ENCODE assay signal across 8 mouse cellular contexts in the genomic region with DNA sequence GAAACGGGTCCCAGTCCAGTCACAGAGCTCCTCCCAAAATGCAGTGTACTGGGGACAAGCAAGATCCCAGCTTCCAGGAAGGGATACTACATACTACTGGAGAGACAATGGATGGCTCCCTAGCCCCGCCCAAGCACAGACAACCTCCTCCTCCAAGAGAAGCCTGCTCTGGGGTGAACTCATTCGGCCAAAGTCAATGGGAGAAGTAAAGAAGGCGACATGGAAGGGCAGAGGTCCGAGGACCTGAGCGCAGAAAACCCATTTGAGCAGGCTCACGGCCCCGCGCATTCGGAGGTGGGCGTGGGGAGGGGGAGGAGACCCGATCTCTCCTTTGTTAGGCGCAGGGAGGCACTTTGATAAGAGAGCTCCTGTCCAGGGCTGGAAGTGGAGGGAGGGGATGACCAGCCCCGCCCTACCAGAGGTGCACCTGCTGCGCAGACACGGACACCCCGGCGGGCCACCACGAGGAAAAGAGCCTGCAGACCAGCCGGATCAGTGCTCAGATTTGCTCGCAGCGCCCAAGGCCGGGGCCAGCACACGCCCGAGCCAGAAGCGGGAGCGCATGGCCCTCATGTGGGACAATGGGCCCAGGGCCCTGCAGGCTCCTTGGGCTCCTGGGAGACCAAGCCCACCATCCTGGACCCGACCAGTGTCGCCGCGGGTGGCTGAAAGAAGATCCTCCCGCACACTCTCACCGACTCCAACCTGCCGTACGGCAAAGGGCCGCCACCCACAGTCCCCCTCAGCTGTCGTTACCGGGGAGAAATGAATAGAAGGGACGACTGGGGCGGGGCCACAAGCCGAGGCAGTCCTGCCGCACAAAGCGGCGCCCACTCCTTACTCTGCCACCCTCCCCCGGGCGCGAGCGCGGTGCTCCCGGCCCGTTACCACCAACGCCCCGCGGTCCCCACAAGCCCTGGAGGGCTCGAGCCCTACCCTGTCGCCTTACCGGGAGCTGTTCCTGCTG. TPM values are rescaled to one million over a fixed set of nuclear protein-coding genes. Genes with fewer than 3 reads are reported as not detected.
DNase-seq lines count a peak whose midpoint lies in the region; ATAC-seq and TF ChIP-seq lines count a peak whose summit lies in the region.

No protein-coding gene starts in this region.

- H3K4me2 ChIP-seq in forebrain, postnatal 0 days (ENCODE audit: low read depth): peak overlapping the region; percentile 77
- H3K4me2 ChIP-seq in hindbrain, embryonic 13.5 days: peak overlapping the region; percentile 80
- H3K4me2 ChIP-seq in limb, embryonic 13.5 days (replicated peaks): peak overlapping the region; percentile 89
- peak overlapping the region; percentile 70 for H3K4me2 ChIP-seq in midbrain, embryonic 11.5 days

- WGBS in forebrain, postnatal 0 days: under 1% methylated on average over 57 of the region's 57 CpGs
- WGBS in hindbrain, embryonic 13.5 days: under 1% methylated on average over 57 of the region's 57 CpGs
- under 1% methylated on average over 56 of the region's 57 CpGs for WGBS in limb, embryonic 13.5 days
- WGBS in midbrain, embryonic 11.5 days: under 1% methylated on average over 57 of the region's 57 CpGs

- no peaks in the 10 kb centered on the region for H3K27me3 ChIP-seq in forebrain, postnatal 0 days (ENCODE audit: insufficient read depth, low read length)
- no peaks in the 10 kb centered on the region for H3K27me3 ChIP-seq in hindbrain, embryonic 13.5 days
- no peaks in the 10 kb centered on the region for H3K27me3 ChIP-seq in limb, embryonic 13.5 days
- no peaks in the 10 kb centered on the region for H3K27me3 ChIP-seq in midbrain, embryonic 11.5 days (ENCODE audit: control insufficient read depth, insufficient read depth, low read length)
- no peaks in the 10 kb centered on the region for H3K27me3 ChIP-seq in splenic B cell, adult 2 months (ENCODE audit: control insufficient read depth, insufficient read depth, low read length, poor library complexity, severe bottlenecking)

- no peak; the same call in 1 of the 2 replicates for TF ChIP-seq CTCF in forebrain, postnatal 0 days (IDR thresholded peaks at IDR 0.05; ENCODE audit: low read depth)

- H3K36me3 ChIP-seq in forebrain, postnatal 0 days (ENCODE audit: insufficient read depth): no peaks in the 10 kb centered on the region
- H3K36me3 ChIP-seq in hindbrain, embryonic 13.5 days: no peaks in the 10 kb centered on the region
- H3K36me3 ChIP-seq in limb, embryonic 13.5 days: peaks cover 3% of the 10 kb centered on the region; the same call in 1 of the 2 replicates
- H3K36me3 ChIP-seq in midbrain, embryonic 11.5 days (ENCODE audit: control insufficient read depth, insufficient read depth, low read length): no peaks in the 10 kb centered on the region
- no peaks in the 10 kb centered on the region for H3K36me3 ChIP-seq in splenic B cell, adult 2 months (ENCODE audit: control insufficient read depth, insufficient read depth, low read length, poor library complexity, severe bottlenecking)

- ATAC-seq in forebrain, postnatal 0 days: peak; percentile 63
- peak; percentile 67 for ATAC-seq in hindbrain, embryonic 13.5 days (ENCODE audit: low FRiP score)
- peak; percentile 1; the same call in 1 of the 2 replicates for ATAC-seq in limb, embryonic 13.5 days (ENCODE audit: low FRiP score, low read depth)
- peak; percentile 56 for ATAC-seq in midbrain, embryonic 11.5 days (ENCODE audit: low FRiP score)

- H3K27ac ChIP-seq in forebrain, postnatal 0 days (ENCODE audit: low read depth, low read length): peak overlapping the region; percentile 91
- H3K27ac ChIP-seq in hindbrain, embryonic 13.5 days: peak overlapping the region; percentile 92
- H3K27ac ChIP-seq in limb, embryonic 13.5 days: peak overlapping the region; percentile 82
- peak overlapping the region; percentile 55 for H3K27ac ChIP-seq in midbrain, embryonic 11.5 days (ENCODE audit: low read depth, low read length)

- H3K9ac ChIP-seq in forebrain, postnatal 0 days: peak overlapping the region; percentile 99
- H3K9ac ChIP-seq in hindbrain, embryonic 13.5 days: peak overlapping the region; percentile 100
- H3K9ac ChIP-seq in limb, embryonic 13.5 days: peak overlapping the region; percentile 98
- peak overlapping the region; percentile 97 for H3K9ac ChIP-seq in midbrain, embryonic 11.5 days (ENCODE audit: low read length)

- no peaks in the 10 kb centered on the region for H3K9me3 ChIP-seq in forebrain, postnatal 0 days (ENCODE audit: low read length)
- no peaks in the 10 kb centered on the region for H3K9me3 ChIP-seq in hindbrain, embryonic 13.5 days
- no peaks in the 10 kb centered on the region for H3K9me3 ChIP-seq in limb, embryonic 13.5 days
- no peaks in the 10 kb centered on the region for H3K9me3 ChIP-seq in midbrain, embryonic 11.5 days (ENCODE audit: control insufficient read depth, low read length)

- peak overlapping the region; percentile 99 for H3K4me3 ChIP-seq in forebrain, postnatal 0 days (ENCODE audit: low read depth, low read length)
- H3K4me3 ChIP-seq in hindbrain, embryonic 13.5 days: peak overlapping the region; percentile 98
- peak overlapping the region; percentile 100 for H3K4me3 ChIP-seq in limb, embryonic 13.5 days
- H3K4me3 ChIP-seq in midbrain, embryonic 11.5 days (ENCODE audit: low read depth, low read length): peak overlapping the region; percentile 93

- peaks cover 21% of the 10 kb centered on the region for H3K4me1 ChIP-seq in forebrain, postnatal 0 days (ENCODE audit: insufficient read depth)
- peaks cover 42% of the 10 kb centered on the region for H3K4me1 ChIP-seq in hindbrain, embryonic 13.5 days (replicated peaks)
- peaks cover 41% of the 10 kb centered on the region for H3K4me1 ChIP-seq in limb, embryonic 13.5 days
- peaks cover 27% of the 10 kb centered on the region for H3K4me1 ChIP-seq in midbrain, embryonic 11.5 days (ENCODE audit: control insufficient read depth, insufficient read depth, low read length)

- DNase-seq in frontal cortex, adult 2 months (ENCODE audit: extremely low spot score in 1 of 2, low spot score in 1 of 2): peak; percentile 29 to 64
- no peak for DNase-seq in frontal cortex, postnatal 25 days (ENCODE audit: low spot score in 2 of 2)
- peak; percentile 46 for DNase-seq in cerebellum, adult 8-10 months
- peak; percentile 71 for DNase-seq in forebrain, postnatal 0 days
- peak; percentile 96 for DNase-seq in midbrain, embryonic 11.5 days (ENCODE audit: low spot score, missing footprints)
- peak; percentile 43 for DNase-seq in splenic B cell, adult 2 months (ENCODE audit: low read depth, low spot score)

RNA-seq across cellular contexts. Expression of a gene that starts 0.6 kb away (rescaled TPM):
- polyA plus RNA-seq in frontal cortex, adult 2 months (2012; rRNA removed): 209 and 216 TPM in 2 replicates
- 1,009 and 1,140 TPM in 2 replicates for total RNA-seq in forebrain, postnatal 0 days (2014; rRNA removed)
- polyA plus RNA-seq in forebrain, postnatal 0 days (2015; fragmentation: Nextera tagmentation; extraction: Ambion mirVana): 1,672 and 1,955 TPM in 2 replicates
- polyA plus RNA-seq in hindbrain, embryonic 13.5 days (2015; fragmentation: Nextera tagmentation; extraction: Ambion mirVana): 1,452 and 1,454 TPM in 2 replicates
- 557 and 558 TPM in 2 replicates for polyA plus RNA-seq in limb, embryonic 13.5 days (2015; fragmentation: Nextera tagmentation; extraction: Ambion mirVana)
- 954 and 958 TPM in 2 replicates for polyA plus RNA-seq in midbrain, embryonic 11.5 days (2014; fragmentation: Nextera tagmentation; extraction: Ambion mirVana)

RNA-seq across cellular contexts. Expression of a gene that starts 21.9 kb away (rescaled TPM):
- 73.9 and 74.9 TPM in 2 replicates for polyA plus RNA-seq in frontal cortex, adult 2 months (2012; rRNA removed)
- 59.6 and 84.6 TPM in 2 replicates for total RNA-seq in forebrain, postnatal 0 days (2014; rRNA removed)
- polyA plus RNA-seq in forebrain, postnatal 0 days (2015; fragmentation: Nextera tagmentation; extraction: Ambion mirVana): 136 and 143 TPM in 2 replicates
- polyA plus RNA-seq in hindbrain, embryonic 13.5 days (2015; fragmentation: Nextera tagmentation; extraction: Ambion mirVana): 104 and 105 TPM in 2 replicates
- 65.4 and 75.4 TPM in 2 replicates for polyA plus RNA-seq in limb, embryonic 13.5 days (2015; fragmentation: Nextera tagmentation; extraction: Ambion mirVana)
- 68.3 and 69.8 TPM in 2 replicates for polyA plus RNA-seq in midbrain, embryonic 11.5 days (2014; fragmentation: Nextera tagmentation; extraction: Ambion mirVana)

RNA-seq across cellular contexts. Expression of a gene that starts 22.5 kb away (rescaled TPM):
- 365 and 405 TPM in 2 replicates for polyA plus RNA-seq in frontal cortex, adult 2 months (2012; rRNA removed)
- 795 and 821 TPM in 2 replicates for total RNA-seq in forebrain, postnatal 0 days (2014; rRNA removed)
- polyA plus RNA-seq in forebrain, postnatal 0 days (2015; fragmentation: Nextera tagmentation; extraction: Ambion mirVana): 1,185 and 1,251 TPM in 2 replicates
- 1,174 and 1,182 TPM in 2 replicates for polyA plus RNA-seq in hindbrain, embryonic 13.5 days (2015; fragmentation: Nextera tagmentation; extraction: Ambion mirVana)
- polyA plus RNA-seq in limb, embryonic 13.5 days (2015; fragmentation: Nextera tagmentation; extraction: Ambion mirVana): 1,169 and 1,249 TPM in 2 replicates
- polyA plus RNA-seq in midbrain, embryonic 11.5 days (2014; fragmentation: Nextera tagmentation; extraction: Ambion mirVana): 1,615 and 1,739 TPM in 2 replicates

RNA-seq across cellular contexts. Expression of a gene that starts 38.1 kb away (rescaled TPM):
- 9.9 TPM in 2 replicates for polyA plus RNA-seq in frontal cortex, adult 2 months (2012; rRNA removed)
- 11.2 and 14.2 TPM in 2 replicates for total RNA-seq in forebrain, postnatal 0 days (2014; rRNA removed)
- 8.5 and 11.2 TPM in 2 replicates for polyA plus RNA-seq in forebrain, postnatal 0 days (2015; fragmentation: Nextera tagmentation; extraction: Ambion mirVana)
- polyA plus RNA-seq in hindbrain, embryonic 13.5 days (2015; fragmentation: Nextera tagmentation; extraction: Ambion mirVana): 16.9 and 18.0 TPM in 2 replicates
- 9.3 and 10.2 TPM in 2 replicates for polyA plus RNA-seq in limb, embryonic 13.5 days (2015; fragmentation: Nextera tagmentation; extraction: Ambion mirVana)
- polyA plus RNA-seq in midbrain, embryonic 11.5 days (2014; fragmentation: Nextera tagmentation; extraction: Ambion mirVana): 7.7 and 7.8 TPM in 2 replicates

RNA-seq across cellular contexts. Expression of a gene that starts 50.7 kb away (rescaled TPM):
- polyA plus RNA-seq in frontal cortex, adult 2 months (2012; rRNA removed): 71.0 and 72.9 TPM in 2 replicates
- 62.6 and 90.3 TPM in 2 replicates for total RNA-seq in forebrain, postnatal 0 days (2014; rRNA removed)
- 66.2 and 78.7 TPM in 2 replicates for polyA plus RNA-seq in forebrain, postnatal 0 days (2015; fragmentation: Nextera tagmentation; extraction: Ambion mirVana)
- 109 and 110 TPM in 2 replicates for polyA plus RNA-seq in hindbrain, embryonic 13.5 days (2015; fragmentation: Nextera tagmentation; extraction: Ambion mirVana)
- polyA plus RNA-seq in limb, embryonic 13.5 days (2015; fragmentation: Nextera tagmentation; extraction: Ambion mirVana): 184 and 186 TPM in 2 replicates
- polyA plus RNA-seq in midbrain, embryonic 11.5 days (2014; fragmentation: Nextera tagmentation; extraction: Ambion mirVana): 195 and 197 TPM in 2 replicates

Comparison
In these comparisons a context has a peak if more than half of its experiments do, and no peak if none do; other contexts are left out.
1. DNase-seq: peak in frontal cortex, adult 2 months (2 of 2), cerebellum, adult 8-10 months (single experiment), forebrain, postnatal 0 days (single experiment), midbrain, embryonic 11.5 days (single experiment) and splenic B cell, adult 2 months (single experiment); none in frontal cortex, postnatal 25 days (0 of 2).
2. ATAC-seq: peak in every context shown above with its lines; median percentile 67 in hindbrain, embryonic 13.5 days; 63 in forebrain, postnatal 0 days; 56 in midbrain, embryonic 11.5 days; 1 in limb, embryonic 13.5 days.
3. Peak in every context shown above with its lines, with median percentiles within 50 percentile points of each other: H3K27ac ChIP-seq, H3K4me2 ChIP-seq, H3K4me3 ChIP-seq and H3K9ac ChIP-seq.